ENCODE assay signal across 7 mouse cellular contexts in the genomic region with DNA sequence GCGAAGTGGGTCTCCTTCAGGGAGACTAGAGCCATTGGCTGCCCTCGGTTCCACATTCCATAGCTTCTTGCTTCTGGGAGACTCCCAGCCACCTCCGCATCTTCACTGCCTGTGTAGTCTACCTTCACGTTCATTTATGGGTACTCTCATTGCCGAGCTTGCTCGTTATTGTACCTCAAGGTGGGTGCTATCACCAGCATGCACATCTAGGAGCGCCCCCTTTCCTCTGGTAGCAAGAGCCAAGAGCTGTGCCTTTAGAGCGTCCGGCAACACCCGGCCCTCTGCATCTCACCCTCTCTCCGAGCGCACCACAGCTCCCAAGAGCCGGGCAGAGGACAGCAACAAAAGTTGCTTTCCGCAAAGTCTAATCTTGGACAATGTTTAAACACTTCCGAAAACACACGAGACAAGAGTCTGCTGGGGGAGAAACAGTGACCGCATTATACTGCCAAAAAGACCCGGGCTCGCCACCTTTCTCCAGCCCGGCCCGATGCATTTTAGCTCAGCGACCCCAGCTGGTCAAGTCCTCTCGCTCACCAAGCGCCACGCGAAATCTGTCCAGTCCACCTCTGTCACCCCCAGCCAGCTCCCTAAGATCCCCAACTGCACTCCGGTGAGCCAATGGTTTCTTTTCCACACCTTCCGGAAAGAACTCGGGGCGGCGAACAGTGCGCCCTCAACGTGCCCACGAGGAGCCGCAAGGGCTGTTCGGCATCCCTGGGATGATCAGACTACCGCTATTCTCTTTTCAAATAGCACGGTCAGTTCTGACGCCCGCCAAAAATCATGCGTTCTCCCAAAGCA. TPM values are rescaled to one million over a fixed set of nuclear protein-coding genes. Genes with fewer than 3 reads are reported as not detected.
DNase-seq lines count a peak whose midpoint lies in the region; ATAC-seq and TF ChIP-seq lines count a peak whose summit lies in the region.

No protein-coding gene starts in this region.

- H3K27me3 ChIP-seq in midbrain, postnatal 0 days (ENCODE audit: insufficient read depth, low read length) = no peaks in the 10 kb centered on the region

- peak overlapping the region; percentile 77 for H3K4me2 ChIP-seq in midbrain, postnatal 0 days (ENCODE audit: low read depth, low read length, poor library complexity, severe bottlenecking)

- peak; percentile 47 for TF ChIP-seq CTCF in midbrain, postnatal 0 days (IDR thresholded peaks at IDR 0.05)

- DNase-seq in adrenal gland, adult 18-20 months (ENCODE audit: low spot score in 2 of 2) = peak; percentile 21 to 44
- DNase-seq in cerebellum, adult 9-10 months = peak; percentile 11
- DNase-seq in frontal cortex, adult 2 months (ENCODE audit: extremely low spot score in 1 of 2, low spot score in 1 of 2) = peak; percentile 24 to 62
- DNase-seq in kidney, postnatal 10 days = peak; percentile 69
- peak; percentile 29 for DNase-seq in liver
- peak; percentile 76 for DNase-seq in midbrain, postnatal 0 days (ENCODE audit: low spot score)
- DNase-seq in testis, postnatal 14 days (ENCODE audit: low spot score) = peak; percentile 6

- peak; percentile 58 for ATAC-seq in midbrain, postnatal 0 days (ENCODE audit: low FRiP score)

- peak overlapping the region; percentile 58 for H3K4me3 ChIP-seq in midbrain, postnatal 0 days (ENCODE audit: low read depth, low read length)

- H3K36me3 ChIP-seq in midbrain, postnatal 0 days (ENCODE audit: insufficient read depth, low read length) = no peaks in the 10 kb centered on the region

- H3K9ac ChIP-seq in midbrain, postnatal 0 days (replicated peaks; ENCODE audit: low read length, poor library complexity, severe bottlenecking) = peak overlapping the region; percentile 78

- peak overlapping the region; percentile 77 for H3K27ac ChIP-seq in midbrain, postnatal 0 days (ENCODE audit: low read depth, low read length)

- under 1% methylated on average over 41 of the region's 41 CpGs for WGBS in midbrain, postnatal 0 days

- 0 out of 2 replicates have a peak, but pooled peaks cover 5% of the 10 kb centered on the region for H3K4me1 ChIP-seq in midbrain, postnatal 0 days (ENCODE audit: insufficient read depth, low read length)

- no peaks in the 10 kb centered on the region for H3K9me3 ChIP-seq in midbrain, postnatal 0 days (ENCODE audit: low read length)

RNA-seq across cellular contexts. Expression of a gene that starts 0.5 kb away (rescaled TPM):
- 1 to 10 TPM; 1.9 to 2.1 TPM for total RNA-seq in adrenal gland, adult 18-20 months (2021)
- 36.8 and 39.0 TPM in 2 replicates for polyA plus RNA-seq in frontal cortex, adult 2 months (2012; rRNA removed)
- total RNA-seq in midbrain, postnatal 0 days (2014; rRNA removed) = 63.7 and 75.7 TPM in 2 replicates
- 7.1 and 7.6 TPM in 2 replicates for polyA plus RNA-seq in midbrain, postnatal 0 days (2015; fragmentation: Nextera tagmentation; extraction: Ambion mirVana)

Comparison
In these comparisons a context has a peak if more than half of its experiments do, and no peak if none do; other contexts are left out.
1. Peak in every context shown above with its lines: DNase-seq, ATAC-seq, H3K4me3 ChIP-seq and H3K27ac ChIP-seq.
2. DNase-seq: peak in every context shown above with its lines; median percentile 76 in midbrain, postnatal 0 days; 69 in kidney, postnatal 10 days; 43 in frontal cortex, adult 2 months; 32 in adrenal gland, adult 18-20 months; 29 in liver; 11 in cerebellum, adult 9-10 months; 6 in testis, postnatal 14 days.
3. RNA of a gene that starts 0.5 kb away (total RNA-seq): 63.7 to 75.7 TPM in midbrain, postnatal 0 days; 1.9 to 2.1 TPM in adrenal gland, adult 18-20 months; every median in the first group is over 10 times any median in the second.